Mouse (Mus musculus): ENCODE results near the gene Col4a3.

Gene Col4a3

DNA sequence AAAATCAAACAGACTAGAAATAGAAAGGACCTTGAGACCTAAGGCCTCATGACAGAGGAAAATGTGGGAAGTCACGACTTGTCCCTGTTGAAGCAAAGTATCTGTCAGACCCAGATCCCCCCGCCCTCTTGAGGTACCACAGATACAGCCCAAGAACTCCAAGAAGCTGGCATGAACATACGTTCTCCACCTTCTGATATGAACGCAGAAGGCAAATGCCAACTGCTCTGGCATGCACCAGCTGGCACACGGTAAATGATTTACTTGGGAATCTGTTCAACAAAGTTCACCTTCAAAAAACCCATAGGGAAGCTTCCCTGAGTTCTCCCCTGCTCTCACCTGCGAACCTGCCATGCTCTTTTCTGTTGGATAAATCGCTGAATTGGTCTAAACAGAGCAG, 19.1 kb downstream of the Col4a3 start:
- no peak for DNase-seq (ENCODE audit: low read depth, low spot score)

DNA sequence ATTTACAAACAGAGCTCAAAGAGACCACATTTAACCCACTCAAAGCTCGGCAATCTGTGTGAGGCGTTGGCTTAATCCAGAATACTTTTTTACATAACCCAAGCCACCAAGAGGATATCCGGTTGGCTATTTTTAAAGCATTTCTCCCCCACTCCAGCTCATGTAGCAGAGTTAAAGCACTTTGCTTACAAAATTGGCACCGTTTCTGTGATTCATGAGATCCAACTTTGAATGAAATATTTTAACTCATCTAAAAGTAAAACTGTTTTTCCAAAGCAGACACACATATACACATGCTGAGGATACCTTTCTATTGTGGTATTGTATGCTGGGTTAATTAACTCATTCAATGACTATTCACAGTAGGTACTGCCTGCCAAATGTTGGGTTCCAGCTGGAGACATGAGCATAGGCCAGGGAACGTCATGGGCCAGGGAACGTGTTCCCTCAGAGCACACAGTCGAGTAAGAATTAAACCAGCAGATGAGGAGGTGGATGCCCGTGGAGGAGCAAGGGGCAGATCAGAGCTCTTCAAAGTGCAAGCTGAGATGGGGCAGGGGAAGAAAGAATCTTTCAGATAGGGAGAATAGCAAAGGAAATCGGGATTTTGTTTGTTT, 22.0 kb downstream of the Col4a3 start:
- DNase-seq (ENCODE audit: low read depth, low spot score) = no peak

DNA sequence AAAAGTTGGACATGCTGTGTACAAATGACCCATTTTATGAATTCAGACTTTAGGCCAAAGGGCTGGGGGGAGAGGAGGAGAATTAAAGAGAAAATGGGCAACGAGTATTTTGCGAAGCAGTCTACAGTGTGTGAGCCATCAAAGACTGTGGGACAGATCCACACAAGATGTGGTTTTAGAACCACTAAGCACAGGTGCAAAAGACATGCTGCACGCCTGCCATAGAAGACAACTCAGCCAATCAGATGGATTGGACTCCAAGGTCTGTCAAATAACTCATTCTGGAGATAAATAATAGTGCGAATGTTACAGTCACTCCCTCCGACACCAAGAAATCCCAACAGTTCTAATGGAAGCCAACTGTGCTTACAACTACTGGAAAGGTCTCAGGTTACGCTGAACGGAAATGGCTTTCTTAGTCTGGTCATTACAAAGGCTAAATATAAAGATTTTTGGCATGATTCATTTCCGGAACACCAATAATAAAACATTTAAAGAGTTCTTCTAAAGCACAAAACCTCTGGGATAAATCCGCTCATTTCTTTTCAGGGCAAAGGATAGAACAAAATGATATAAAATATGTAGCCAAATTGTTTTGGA, 25.4 kb downstream of the Col4a3 start:
- DNase-seq (ENCODE audit: low read depth, low spot score) = no peak

DNA sequence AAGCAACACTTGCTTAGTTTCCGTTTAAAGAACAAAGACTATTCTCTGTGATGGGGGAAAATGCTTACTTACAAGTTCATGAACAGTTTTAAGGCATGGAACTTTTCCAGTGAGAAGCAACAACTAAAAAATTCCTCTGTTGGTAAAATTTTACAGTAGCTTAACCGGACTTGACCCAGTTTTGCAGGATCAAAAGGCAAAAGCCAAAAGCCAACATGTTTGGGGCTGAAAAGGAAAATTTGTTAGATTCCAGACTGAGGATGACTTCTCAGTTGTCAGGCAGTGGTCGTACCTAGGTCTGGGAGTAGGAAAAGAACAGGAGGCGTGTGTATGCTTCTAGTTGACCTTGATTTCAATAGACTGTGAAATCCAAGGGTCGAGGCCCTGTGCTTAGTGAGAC, 31.3 kb downstream of the Col4a3 start:
- no peak for DNase-seq (ENCODE audit: low read depth, low spot score)

GRCm38 (mm10) chr1:82618592-82618991, 31.9 kb downstream of the Col4a3 start:
- DNase-seq (ENCODE audit: low read depth, low spot score) = no peak

DNA sequence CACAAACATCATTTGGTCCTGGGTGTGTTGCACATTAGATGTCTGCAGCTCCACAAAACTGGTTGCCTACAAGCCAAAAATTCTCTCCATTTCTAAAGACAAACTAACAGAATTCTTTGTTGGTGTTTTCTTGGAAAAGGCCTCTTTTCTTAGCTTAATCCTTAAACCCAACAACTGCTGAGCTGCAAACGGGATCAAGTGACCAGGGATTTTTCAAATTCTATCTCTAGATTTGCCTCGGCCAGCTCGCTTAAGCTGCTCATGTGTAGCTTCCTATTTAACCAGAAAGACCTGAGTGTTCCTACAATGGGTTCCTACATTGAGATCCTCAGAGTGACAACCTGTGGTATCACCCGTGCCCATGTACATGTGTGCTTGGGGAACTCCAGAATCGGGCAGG, 33.3 kb downstream of the Col4a3 start:
- DNase-seq (ENCODE audit: low read depth, low spot score) = no peak

GRCm38 (mm10) chr1:82624934-82625333, 38.2 kb downstream of the Col4a3 start:
- no peak for DNase-seq (ENCODE audit: low read depth, low spot score)

DNA sequence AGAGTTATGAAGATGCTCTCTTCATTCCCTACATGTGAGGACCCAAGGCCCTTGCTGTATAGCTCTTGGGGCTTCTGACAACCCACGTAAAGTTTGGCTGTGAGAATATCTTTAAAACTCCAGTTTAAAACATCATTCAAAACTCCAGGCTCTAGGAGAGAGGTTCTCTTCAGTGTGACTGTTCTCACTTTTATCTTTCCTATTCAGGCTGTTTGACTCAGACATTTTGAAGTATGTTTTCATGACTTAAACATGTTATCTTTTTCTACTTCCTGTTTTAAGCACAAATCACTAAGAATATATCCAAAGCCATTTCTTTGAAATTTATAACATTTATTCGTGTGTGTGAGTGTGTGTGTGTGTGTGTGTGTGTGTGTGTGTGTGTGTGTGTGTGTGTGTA, 38.8 kb downstream of the Col4a3 start:
- DNase-seq (ENCODE audit: low read depth, low spot score) = no peak

DNA sequence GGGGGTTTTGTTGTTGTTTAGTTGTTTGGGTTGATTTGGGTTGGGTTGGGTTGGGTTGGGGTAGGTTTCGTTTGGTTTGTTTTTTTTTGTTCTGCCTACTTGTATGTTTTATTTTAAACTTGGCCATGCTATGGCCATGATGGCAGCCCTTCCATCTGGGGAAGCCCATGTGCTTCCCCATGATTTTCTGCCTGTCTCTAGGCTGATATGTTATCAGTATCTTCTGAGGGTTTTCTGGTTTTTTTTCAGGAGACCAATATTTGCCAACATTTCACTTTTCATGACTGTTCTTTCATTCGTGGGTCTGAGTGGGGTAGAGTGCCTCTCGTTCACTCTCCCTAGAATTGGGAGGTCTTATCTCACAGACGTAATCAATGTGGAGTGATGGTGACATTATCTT, 40.9 kb downstream of the Col4a3 start:
- no peak for DNase-seq (ENCODE audit: low read depth, low spot score)

DNA sequence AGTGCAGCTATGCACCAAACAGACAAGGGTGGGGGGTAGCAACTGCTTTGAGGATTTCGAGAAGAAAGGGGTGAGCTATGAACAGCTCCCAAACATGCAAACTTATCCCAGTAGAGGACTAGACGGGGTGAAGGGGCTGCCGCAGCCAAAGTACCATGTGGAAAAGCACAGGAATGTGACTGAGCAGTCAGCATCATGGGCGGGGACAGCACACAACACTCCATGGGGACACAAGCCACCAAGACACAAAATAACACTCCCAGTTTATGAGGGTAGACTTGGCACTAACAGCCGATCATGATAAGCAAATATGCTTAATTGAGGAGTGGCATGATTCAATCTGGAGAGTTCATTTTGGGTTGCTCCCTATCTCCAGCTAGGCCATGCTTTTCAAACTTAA, 42.8 kb downstream of the Col4a3 start:
- DNase-seq (ENCODE audit: low read depth, low spot score) = no peak

DNA sequence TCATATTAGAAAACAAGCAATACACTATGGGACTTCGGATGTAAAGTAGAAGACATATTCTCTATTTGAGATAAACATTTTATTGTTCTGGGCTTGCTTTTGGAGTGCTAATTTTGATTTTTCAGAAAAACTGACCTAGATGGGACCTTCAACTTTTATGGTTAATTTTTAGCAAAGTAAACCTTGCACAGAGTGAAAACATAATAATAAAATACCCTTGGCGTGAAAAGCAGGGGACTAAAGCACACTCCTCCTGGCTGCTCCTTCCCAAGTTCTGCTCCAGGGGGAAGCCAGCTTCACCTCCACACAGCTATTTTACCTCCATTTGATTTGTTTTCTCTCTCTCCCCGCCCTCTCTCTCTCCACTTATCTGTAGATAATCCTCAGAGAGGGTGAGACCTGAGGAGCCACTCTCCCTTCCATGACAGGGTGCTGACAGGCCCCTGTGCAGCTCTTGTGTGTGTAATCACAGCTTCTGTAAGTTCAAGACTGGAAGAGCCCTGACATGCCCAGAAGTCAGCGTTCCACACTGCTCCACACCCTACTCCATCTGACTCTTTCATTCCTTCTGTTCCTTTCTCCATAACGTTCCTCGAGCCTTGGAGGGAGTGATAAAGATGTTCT, 44.6 kb downstream of the Col4a3 start:
- no peak for DNase-seq (ENCODE audit: low read depth, low spot score)

DNA sequence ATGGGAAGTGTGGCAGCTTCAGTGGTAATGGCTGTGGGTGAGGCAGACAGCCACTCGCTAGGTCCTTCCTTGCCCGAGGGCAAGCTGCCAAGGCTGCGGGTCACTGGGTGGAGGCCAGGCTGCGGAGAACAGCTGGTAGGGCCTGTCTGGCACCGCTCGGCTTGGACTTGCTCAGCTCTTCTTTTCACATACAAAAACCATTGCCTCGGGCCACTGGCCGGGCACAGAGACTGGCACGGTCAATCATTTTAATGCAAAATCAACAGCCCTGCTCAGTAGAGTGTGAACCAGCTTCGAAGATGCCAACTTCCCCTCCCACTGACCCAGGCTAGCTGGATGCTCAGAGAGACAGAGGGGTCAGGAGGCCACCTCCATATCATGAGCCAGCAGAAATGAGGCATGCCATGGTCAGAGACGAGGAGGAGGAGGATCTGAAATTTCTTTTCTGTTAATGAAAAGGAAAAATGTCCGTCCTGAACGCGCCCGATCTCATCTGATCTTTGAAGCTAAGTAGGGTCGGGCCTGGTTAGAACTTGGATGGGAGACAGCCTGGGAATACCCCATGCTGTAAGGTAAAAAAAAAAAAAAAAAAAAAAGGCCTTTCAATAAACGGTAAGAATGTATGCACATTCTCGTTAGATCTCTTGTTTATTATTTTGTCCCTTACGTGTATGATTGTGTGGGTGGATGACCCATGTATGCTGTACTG, 48.0 kb downstream of the Col4a3 start:
- no peak for DNase-seq (ENCODE audit: low read depth, low spot score)

- no peak for DNase-seq (ENCODE audit: low read depth, low spot score)
These were observed 48.5 kb downstream of the Col4a3 start for GRCm38 (mm10) chr1:82635254-82635620.

- DNase-seq (ENCODE audit: low read depth, low spot score) = no peak
These were observed 49.6 kb downstream of the Col4a3 start for GRCm38 (mm10) chr1:82636321-82636720.

GRCm38 (mm10) chr1:82637414-82637813, 50.7 kb downstream of the Col4a3 start:
- no peak for DNase-seq (ENCODE audit: low read depth, low spot score)

DNA sequence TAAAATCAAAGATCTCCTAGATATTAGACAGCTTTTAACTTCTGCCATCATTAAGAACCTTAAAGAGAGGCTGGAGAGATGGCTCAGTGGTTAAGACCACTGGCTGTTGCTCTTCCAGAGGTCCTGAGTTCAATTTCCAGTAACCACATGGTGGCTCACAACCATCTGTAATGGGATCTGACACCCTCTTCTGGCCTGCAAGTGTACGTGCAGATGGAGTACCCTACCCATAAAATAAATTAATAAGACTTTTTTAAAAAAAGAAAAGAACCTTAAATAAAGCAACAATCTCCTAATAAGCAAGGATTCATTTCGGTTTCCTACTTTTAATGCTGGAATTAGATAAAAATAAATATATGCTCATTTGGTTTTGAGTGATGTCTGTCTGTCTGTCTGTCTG, 51.7 kb downstream of the Col4a3 start:
- DNase-seq (ENCODE audit: low read depth, low spot score) = peak; percentile 9

DNA sequence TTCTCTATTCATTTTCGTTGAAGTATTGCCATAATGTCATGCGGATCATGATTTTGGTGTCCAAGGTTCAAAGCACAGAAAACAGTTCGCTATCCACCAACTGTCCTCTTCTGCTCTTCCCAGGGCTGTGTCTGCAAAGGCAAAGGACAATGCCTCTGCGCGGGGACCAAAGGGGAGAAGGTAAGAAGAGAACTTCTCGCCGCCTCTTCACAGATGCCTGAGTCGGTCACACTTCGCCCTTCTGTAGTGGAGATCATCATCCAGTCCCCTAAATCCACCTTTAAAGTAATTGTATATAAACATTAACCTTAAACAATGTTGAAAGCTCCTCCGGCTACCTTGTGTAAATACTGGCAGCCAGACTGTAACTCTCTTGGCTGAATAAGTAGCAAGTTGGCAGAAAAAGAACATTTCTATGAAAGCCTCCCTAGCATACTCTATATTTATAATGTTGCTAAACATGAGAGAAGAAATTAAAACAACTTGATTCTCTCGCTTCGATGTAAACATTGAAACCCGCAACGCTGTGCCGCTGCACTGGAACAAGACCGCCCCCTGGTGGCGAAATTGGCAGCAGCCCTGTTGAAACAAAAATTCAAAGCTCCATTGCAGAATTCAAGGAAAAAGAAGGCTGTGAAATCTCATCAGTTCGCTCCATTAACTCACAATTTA, 54.7 kb downstream of the Col4a3 start:
- peak; percentile 69 for DNase-seq (ENCODE audit: low read depth, low spot score)

DNA sequence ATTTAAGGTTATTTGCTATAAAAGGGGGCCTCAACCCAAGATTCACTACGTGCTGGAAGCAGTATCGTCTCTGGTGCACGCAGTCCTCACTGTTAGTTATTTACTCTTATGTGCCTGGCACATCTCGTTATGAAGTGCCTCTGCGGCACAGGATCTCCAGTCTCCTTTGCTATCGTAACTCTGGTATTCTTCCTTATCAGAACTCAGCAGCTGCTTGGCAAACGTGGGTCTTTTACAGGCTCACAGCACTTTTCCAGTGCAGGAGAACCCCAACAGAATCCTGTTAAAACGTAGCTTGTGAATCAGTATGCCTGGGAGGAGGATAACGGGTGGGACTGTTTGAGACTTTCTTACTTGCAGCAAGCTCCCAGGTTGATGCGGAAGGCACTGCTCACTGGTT, 61.3 kb downstream of the Col4a3 start:
- DNase-seq (ENCODE audit: low read depth, low spot score) = no peak

DNA sequence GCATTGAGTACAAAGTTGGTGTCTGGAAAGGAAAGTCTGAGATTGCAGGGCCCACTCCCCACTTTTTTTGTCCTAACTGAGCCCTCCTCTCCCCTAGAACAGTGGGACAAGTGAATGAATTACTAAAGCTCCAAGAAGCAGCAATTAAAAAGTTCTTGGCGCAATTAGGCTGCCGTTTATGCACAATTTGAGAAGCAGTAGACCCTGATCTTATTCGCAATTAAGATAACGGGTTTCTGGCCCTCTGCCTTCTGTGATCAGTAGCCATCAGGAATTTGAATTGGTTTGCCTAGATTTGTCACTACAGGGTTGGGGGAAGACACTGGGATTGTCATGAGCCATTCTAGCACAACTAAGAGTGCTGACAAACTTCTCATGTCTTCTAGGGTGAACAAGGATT, 64.1 kb downstream of the Col4a3 start:
- no peak for DNase-seq (ENCODE audit: low read depth, low spot score)

DNA sequence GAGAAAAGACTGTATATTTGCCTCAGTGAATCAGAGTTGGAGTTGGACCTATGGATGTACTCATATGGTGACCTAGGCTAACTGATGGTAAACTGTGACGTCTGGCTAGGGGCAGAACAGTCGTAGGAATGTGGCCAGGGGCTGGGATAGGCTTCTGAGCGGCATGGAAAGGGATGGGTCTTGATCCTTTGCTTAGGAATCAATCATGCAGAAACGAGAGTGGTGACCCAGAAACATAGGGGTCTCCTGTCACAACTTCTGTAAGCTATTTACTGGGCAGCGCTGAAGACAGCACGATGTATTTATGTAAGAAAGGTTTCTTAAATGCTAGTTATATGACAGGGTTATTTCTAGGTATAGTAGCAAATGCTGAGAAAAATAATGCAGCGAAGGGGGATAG, 67.3 kb downstream of the Col4a3 start:
- no peak for DNase-seq (ENCODE audit: low read depth, low spot score)

DNA sequence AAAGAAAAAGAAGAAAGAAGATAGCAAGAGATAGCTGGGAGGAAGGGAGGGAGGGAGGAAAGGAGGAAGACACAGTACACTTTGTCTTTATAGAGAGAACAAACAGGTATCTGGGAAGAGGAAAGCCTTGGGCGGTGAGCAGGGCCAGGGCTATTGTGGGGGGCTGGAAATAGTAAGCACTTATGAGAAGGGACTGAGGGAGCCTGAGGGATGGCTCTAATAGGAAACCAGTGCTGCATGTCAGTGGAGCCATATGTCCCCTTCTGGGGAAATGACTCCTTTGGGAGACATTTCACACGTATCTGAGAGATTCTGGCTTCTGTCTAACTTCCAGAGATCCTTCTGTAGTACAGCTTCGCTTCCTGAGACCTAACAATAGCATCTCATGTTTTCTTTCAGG, 69.7 kb downstream of the Col4a3 start:
- no peak for DNase-seq (ENCODE audit: low read depth, low spot score)

GRCm38 (mm10) chr1:82662269-82662668, 75.5 kb downstream of the Col4a3 start:
- DNase-seq (ENCODE audit: low read depth, low spot score) = no peak
